Mouse (Mus musculus): ENCODE results near the gene Cyp2d10. TPM values are rescaled to one million over a fixed set of nuclear protein-coding genes. Genes with fewer than 3 reads are reported as not detected.
A peak's percentile ranks its signal among the peaks of the same experiment; 100 is the strongest.

Gene Cyp2d10
- polyA plus RNA-seq, 1 experiment = 0.10 TPM

GRCm38 (mm10) chr15:82379871-82380713 lies 26.9 kb downstream of the Cyp2d10 start, which contains the start of gene Cyp2d22:
Gene Cyp2d22 (minus strand): TSS chr15:82380260.
- Histone ChIP-seq H3K27me3 (ENCODE audit: control insufficient read depth) (peaks cover 11% of the 10 kb centered on the region), H3K4me3 (replicated peaks) (peak within 1 kb of the TSS; percentile 52), H3K4me1 (ENCODE audit: control insufficient read depth) (peaks cover 8% of the 10 kb centered on the region), H3K9me3 (ENCODE audit: control insufficient read depth, low read length) (no peaks in the 10 kb centered on the region), H3K36me3 (ENCODE audit: control insufficient read depth) (no peaks in the 10 kb centered on the region; the same call in 1 of the 2 replicates)
- no peak for TF ChIP-seq TAL1 (IDR thresholded peaks at IDR 0.05; ENCODE audit: low read length)
- TF ChIP-seq GATA1 (IDR thresholded peaks at IDR 0.05; ENCODE audit: low read length) = no peak

DNA sequence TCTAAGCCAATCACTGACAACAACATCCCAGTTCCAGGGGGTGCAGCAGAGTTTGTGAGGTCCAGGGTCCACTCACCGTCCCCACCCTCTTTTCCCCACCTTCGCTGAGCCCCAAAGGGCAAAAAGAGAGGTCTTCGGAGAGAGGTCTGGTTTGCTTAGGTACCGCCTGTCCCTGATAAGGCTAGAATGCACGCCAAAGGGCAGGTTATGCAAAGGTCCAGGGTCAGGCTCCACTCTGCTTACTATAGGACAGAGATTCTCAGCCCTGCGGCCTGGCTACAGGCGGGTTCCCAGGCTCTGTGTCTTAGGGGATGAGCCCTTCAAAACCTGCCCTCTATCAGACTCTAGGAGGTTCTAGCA lies 27.5 kb downstream of the Cyp2d10 start:
- H3K36me3 ChIP-seq (ENCODE audit: control insufficient read depth) = no peaks in the 10 kb centered on the region; the same call in 1 of the 2 replicates
- peaks cover 11% of the 10 kb centered on the region for H3K27me3 ChIP-seq (ENCODE audit: control insufficient read depth)
- TF ChIP-seq TAL1 (IDR thresholded peaks at IDR 0.05; ENCODE audit: low read length) (no peak), GATA1 (IDR thresholded peaks at IDR 0.05; ENCODE audit: low read length) (no peak)
- H3K4me3 ChIP-seq (replicated peaks) = peak overlapping the region; percentile 52
- no peaks in the 10 kb centered on the region for H3K9me3 ChIP-seq (ENCODE audit: control insufficient read depth, low read length)
- peaks cover 8% of the 10 kb centered on the region for H3K4me1 ChIP-seq (ENCODE audit: control insufficient read depth)

GRCm38 (mm10) chr15:82378261-82379180 lies 28.5 kb downstream of the Cyp2d10 start:
- TF ChIP-seq GATA1 (IDR thresholded peaks at IDR 0.05; ENCODE audit: low read length) (no peak), TAL1 (IDR thresholded peaks at IDR 0.05; ENCODE audit: low read length) (no peak)
- Histone ChIP-seq H3K4me3 (replicated peaks) (no peak overlapping the region), H3K27me3 (ENCODE audit: control insufficient read depth) (peaks cover 13% of the 10 kb centered on the region), H3K36me3 (ENCODE audit: control insufficient read depth) (peaks cover 7% of the 10 kb centered on the region; the same call in 1 of the 2 replicates), H3K4me1 (ENCODE audit: control insufficient read depth) (peaks cover 8% of the 10 kb centered on the region), H3K9me3 (ENCODE audit: control insufficient read depth, low read length) (no peaks in the 10 kb centered on the region)

GRCm38 (mm10) chr15:82377701-82378100 lies 29.3 kb downstream of the Cyp2d10 start:
- peaks cover 13% of the 10 kb centered on the region for H3K27me3 ChIP-seq (ENCODE audit: control insufficient read depth)
- no peak for TF ChIP-seq TAL1 (IDR thresholded peaks at IDR 0.05; ENCODE audit: low read length)
- TF ChIP-seq GATA1 (IDR thresholded peaks at IDR 0.05; ENCODE audit: low read length) = no peak

DNA sequence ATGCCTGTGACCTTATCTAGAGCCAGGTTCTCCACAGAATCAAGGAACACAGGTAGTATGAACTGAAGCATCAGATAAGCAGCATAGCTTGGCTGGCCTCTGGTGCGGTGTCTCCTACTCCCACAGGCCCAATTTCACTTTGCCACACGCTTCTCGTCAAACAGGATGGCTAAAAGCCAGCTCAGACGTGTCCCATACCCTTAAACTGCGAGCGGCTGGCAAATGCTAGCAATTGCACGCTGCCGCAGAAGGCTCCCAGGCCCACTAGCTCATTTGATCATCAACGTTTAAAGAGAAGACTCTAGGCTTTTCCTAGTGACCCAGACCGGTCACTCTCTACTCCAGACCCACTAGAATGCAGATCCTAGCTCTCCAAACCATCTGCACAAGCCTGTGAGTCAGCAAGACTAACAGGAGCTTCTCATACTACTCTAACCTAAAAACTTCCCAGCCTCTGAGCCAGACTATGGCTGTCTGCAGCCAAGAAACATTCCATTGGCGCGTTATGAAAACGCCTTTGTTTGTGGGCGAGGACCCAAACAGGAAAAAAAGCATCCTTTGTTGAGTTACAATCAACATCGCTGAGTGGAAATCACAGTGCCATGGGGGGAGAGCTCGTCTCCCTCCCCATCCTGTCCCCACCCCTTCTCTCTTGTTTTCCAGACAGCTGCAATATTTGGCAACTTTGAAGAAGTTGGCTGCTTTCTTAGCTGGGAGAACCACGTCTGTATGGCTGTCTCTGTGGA lies 30.4 kb downstream of the Cyp2d10 start:
- peaks cover 12% of the 10 kb centered on the region; the same call in 1 of the 2 replicates for H3K36me3 ChIP-seq (ENCODE audit: control insufficient read depth)
- TF ChIP-seq TAL1 (IDR thresholded peaks at IDR 0.05; ENCODE audit: low read length) = no peak
- TF ChIP-seq GATA1 (IDR thresholded peaks at IDR 0.05; ENCODE audit: low read length) = no peak
- no peak overlapping the region for H3K4me3 ChIP-seq (replicated peaks)
- peaks cover 8% of the 10 kb centered on the region for H3K4me1 ChIP-seq (ENCODE audit: control insufficient read depth)
- H3K27me3 ChIP-seq (ENCODE audit: control insufficient read depth) = peaks cover 13% of the 10 kb centered on the region
- no peaks in the 10 kb centered on the region for H3K9me3 ChIP-seq (ENCODE audit: control insufficient read depth, low read length)

More at GRCm38 (mm10) chr15:82377701-82378100, 29.3 kb downstream of the Cyp2d10 start:
- no peak overlapping the region for H3K4me3 ChIP-seq (replicated peaks)
- H3K36me3 ChIP-seq (ENCODE audit: control insufficient read depth) = peaks cover 12% of the 10 kb centered on the region; the same call in 1 of the 2 replicates
- no peaks in the 10 kb centered on the region for H3K9me3 ChIP-seq (ENCODE audit: control insufficient read depth, low read length)
- H3K4me1 ChIP-seq (ENCODE audit: control insufficient read depth) = peaks cover 8% of the 10 kb centered on the region

DNA sequence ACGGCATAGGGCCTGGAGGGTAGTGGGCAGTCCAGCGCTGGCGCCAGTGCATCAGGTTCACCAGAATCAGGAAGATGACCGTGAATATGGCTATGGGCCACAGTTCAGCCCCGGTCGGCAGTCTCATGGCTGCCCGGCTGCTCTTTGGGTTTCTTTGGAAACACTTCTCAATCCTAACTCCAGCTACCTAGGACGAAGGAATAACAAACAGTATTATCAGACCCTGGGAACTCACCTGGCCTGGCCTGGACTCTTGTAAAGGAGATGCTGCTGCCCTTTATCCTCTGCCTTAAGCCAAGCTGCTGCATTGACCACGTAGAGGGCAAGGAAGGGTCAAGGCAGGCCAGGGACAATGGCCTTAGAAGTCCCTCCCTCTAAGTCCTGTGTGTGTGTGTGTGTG lies 31.1 kb downstream of the Cyp2d10 start:
- Histone ChIP-seq H3K4me3 (replicated peaks) (no peak overlapping the region), H3K4me1 (ENCODE audit: control insufficient read depth) (peaks cover 8% of the 10 kb centered on the region), H3K36me3 (ENCODE audit: control insufficient read depth) (peaks cover 12% of the 10 kb centered on the region; the same call in 1 of the 2 replicates), H3K27me3 (ENCODE audit: control insufficient read depth) (peaks cover 13% of the 10 kb centered on the region), H3K9me3 (ENCODE audit: control insufficient read depth, low read length) (no peaks in the 10 kb centered on the region)
- TF ChIP-seq TAL1 (IDR thresholded peaks at IDR 0.05; ENCODE audit: low read length) (no peak), GATA1 (IDR thresholded peaks at IDR 0.05; ENCODE audit: low read length) (no peak)

GRCm38 (mm10) chr15:82374437-82374836 lies 32.6 kb downstream of the Cyp2d10 start:
- Histone ChIP-seq H3K36me3 (ENCODE audit: control insufficient read depth) (peaks cover 12% of the 10 kb centered on the region; the same call in 1 of the 2 replicates), H3K4me3 (replicated peaks) (no peak overlapping the region), H3K27me3 (ENCODE audit: control insufficient read depth) (peaks cover 5% of the 10 kb centered on the region), H3K4me1 (ENCODE audit: control insufficient read depth) (no peaks in the 10 kb centered on the region), H3K9me3 (ENCODE audit: control insufficient read depth, low read length) (no peaks in the 10 kb centered on the region)
- TF ChIP-seq TAL1 (IDR thresholded peaks at IDR 0.05; ENCODE audit: low read length) (no peak), GATA1 (IDR thresholded peaks at IDR 0.05; ENCODE audit: low read length) (no peak)

DNA sequence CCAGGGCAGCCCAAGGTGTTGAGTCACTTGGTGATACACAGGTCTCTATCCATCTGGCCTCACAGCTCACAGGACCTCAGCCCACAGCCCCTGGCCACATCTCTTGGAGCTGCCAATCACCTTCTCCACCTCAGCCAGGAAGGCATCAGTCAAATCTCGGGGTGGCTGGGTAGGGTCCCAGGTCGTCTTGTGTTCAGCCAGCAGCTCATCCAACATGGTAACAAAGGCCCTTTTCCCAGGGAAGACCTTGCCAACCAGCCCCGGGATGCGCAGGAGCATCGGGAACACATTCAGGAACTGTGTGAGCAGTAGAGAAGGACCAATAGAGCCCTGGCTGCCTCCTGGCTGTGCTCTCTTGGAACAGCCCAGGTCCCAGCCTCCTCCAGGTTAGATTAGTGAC lies 34.0 kb downstream of the Cyp2d10 start:
- no peaks in the 10 kb centered on the region for H3K9me3 ChIP-seq (ENCODE audit: control insufficient read depth, low read length)
- H3K27me3 ChIP-seq (ENCODE audit: control insufficient read depth) = 0 out of 2 replicates have a peak, but pooled peaks cover 3% of the 10 kb centered on the region
- no peak overlapping the region for H3K4me3 ChIP-seq (replicated peaks)
- peaks cover 12% of the 10 kb centered on the region; the same call in 1 of the 2 replicates for H3K36me3 ChIP-seq (ENCODE audit: control insufficient read depth)
- no peaks in the 10 kb centered on the region for H3K4me1 ChIP-seq (ENCODE audit: control insufficient read depth)
- no peak for TF ChIP-seq GATA1 (IDR thresholded peaks at IDR 0.05; ENCODE audit: low read length)
- TF ChIP-seq TAL1 (IDR thresholded peaks at IDR 0.05; ENCODE audit: low read length) = no peak

All from erythroblast, embryonic 14.5 days (primary cell).